Mouse (Mus musculus): Measurements from ENCODE around the gene Msrb2.
A peak's percentile ranks its signal among the peaks of the same experiment; 100 is the strongest.

Msrb2 gene

DNA sequence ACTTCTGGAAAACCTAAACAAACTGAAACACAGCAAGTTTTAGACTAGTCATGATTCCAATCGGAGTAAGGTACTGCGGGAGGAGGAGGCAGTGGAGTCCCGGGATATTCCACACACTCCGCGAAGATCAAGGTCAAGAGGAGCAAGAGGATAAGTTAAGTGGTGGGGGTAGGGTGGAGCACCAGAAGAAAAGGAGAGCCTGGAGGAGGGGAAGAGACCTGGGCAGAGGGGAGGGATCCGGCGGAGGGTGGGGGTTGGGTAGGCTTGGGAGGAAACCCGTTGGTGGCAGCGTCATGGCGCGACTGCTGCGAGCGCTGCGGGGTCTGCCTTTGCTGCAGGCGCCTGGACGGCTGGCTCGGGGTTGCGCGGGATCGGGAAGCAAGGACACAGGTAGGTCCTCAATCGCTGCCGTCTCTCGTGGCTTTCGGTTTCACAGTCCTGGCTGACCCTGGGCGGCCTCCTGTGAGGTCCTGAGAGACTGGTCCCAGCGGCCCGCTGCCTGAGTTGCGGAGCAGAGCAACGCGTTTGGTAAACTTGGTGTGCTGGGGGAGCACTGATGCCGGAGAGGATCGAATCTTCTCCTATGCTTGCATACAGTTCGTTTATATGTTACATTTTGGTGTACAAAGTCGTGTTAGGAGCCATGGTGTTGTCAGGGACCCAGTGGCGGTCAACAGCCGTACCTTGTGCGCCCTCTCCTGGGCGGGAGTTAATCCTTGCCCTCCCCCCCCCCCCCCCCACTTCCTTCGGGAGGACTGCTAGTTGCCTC, at the start of gene Msrb2:
Gene Msrb2, plus strand, starts transcription at position 51 of the 769 bp plus-strand sequence.
- ATAC-seq (ENCODE audit: insufficient number of reproducible peaks, low FRiP score, low TSS enrichment) = peak; percentile 82

DNA sequence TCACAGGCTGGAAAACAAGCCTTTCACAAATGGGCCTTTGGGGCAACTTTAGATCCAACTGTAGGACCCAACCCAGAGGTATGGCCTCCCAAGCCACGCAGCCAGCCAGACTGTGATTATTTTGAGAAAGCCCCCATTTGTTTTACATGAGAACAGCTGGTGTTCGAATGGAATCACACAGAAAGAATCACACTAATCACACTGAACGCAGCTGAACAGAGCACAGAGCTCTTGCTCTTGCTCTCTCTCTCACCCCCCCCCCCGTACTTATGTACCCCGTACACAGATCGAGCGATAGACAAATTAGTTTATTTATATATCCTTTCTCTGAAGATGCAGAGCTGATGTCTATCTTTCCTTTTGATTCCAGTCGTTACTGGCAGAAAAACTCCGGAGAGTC, 48.8 kb upstream of the Msrb2 start:
- no peak for ATAC-seq (ENCODE audit: insufficient number of reproducible peaks, low FRiP score, low TSS enrichment)

DNA sequence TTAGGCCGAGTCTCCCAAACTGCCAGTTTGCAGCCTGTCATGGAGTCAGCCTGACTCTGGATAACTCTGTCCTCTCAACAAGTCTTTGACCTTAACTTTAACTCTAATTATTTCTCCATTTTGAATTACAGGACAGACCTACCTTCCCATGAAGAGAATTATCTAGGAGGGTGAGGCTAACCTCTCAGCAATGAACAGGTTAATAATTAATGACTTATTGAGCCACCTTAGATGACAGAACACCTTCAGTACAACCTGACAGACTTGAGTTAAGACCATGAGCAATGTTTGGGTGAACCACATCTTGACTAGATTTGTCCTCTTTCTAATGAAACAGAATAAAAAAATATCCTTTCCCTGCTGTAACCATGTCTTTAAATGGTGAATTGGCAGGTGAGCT, 44.9 kb upstream of the Msrb2 start:
- ATAC-seq (ENCODE audit: insufficient number of reproducible peaks, low FRiP score, low TSS enrichment) = no peak

DNA sequence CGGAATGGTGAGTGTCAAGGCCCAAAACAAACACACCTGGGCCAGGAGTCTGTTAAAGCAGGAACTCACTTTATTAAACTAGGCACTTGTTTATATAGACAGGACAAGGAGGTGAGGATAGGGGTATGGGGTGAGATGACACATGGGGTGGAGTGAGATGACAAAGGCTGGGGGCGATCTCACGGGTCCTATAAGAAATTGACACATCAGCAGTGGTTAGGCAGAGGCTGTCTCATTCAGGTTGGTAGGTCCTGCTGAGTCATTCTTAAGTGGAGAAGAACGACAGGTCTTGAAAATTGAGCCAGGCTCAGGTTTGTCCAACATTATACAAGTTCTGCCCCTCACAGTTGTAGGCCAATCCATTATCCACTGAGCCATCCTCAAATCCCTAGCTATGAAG, 43.4 kb upstream of the Msrb2 start:
- ATAC-seq (ENCODE audit: insufficient number of reproducible peaks, low FRiP score, low TSS enrichment) = no peak

DNA sequence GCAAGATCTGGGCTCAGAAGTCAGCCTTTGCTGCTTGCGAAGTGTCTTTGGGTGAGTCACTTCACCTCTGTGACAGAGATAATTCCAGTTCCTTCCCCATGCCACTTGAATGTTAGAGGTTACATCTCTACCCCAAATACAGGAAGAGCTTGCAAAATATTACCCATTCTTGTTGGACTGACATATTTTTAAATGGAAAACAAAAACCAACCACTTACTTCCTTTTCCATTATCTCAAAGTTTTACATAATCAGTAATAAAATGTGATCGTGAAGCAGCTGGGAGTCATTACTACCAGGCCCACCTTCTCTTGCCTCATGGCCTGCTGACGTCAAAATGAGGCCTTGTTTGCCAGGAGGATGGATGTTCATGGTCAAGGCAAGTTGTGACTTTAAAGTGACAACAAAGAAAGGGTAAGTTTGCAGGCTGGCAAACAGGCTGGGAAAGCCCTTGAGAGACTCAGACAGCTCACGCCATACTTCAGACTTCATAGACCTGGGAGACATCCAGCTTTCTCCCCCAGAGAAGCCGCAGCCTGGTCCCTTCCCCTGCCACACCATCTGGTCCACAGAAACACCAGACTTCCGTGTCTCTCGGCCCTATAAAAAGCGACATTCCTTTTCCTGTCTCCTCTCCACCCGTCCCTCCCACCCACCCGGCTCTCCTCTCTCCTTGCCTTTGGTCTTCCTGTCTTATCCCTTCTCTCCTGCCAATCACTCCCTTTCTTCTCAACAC, 27.2 kb upstream of the Msrb2 start:
- no peak; the same call in 1 of the 2 replicates for ATAC-seq (ENCODE audit: insufficient number of reproducible peaks, low FRiP score, low TSS enrichment)

DNA sequence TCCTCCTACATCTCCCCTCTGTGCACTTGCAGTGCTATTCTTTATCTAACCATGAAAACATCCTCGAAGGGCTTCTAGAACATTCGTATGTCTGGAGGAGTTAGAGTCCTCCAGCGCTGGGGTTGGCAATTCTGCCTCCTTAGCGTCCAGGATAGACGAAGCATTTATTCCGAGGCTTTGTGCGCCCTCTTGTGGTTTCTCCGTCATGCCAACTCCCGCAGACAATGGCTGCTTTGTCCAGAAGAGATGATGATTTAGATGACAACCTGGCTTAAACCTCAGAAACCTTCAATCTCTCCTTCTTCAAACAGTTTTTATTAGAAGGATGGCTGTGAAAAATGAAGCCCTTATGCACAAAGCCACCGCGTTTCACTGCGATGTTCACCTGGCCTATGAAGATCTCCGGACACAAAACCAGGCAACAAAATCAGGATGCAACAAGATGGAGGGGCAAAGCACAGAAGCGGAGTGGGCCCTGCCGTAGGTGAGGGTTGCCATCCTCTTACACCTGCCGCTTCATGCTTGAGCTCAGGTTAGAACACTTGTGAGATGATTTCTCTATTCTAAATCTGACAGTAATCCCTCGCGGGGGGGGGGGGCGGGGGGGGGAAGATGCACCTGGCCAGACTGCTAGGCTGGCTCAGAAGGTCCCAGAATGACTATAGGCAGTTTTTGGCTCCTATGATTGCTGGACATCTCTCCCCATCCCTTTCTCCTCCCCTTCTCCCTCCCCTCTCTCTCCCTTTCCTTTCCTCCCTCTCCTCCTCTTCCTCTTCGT, 26.4 kb upstream of the Msrb2 start:
- peak; percentile 85 for ATAC-seq (ENCODE audit: insufficient number of reproducible peaks, low FRiP score, low TSS enrichment)

DNA sequence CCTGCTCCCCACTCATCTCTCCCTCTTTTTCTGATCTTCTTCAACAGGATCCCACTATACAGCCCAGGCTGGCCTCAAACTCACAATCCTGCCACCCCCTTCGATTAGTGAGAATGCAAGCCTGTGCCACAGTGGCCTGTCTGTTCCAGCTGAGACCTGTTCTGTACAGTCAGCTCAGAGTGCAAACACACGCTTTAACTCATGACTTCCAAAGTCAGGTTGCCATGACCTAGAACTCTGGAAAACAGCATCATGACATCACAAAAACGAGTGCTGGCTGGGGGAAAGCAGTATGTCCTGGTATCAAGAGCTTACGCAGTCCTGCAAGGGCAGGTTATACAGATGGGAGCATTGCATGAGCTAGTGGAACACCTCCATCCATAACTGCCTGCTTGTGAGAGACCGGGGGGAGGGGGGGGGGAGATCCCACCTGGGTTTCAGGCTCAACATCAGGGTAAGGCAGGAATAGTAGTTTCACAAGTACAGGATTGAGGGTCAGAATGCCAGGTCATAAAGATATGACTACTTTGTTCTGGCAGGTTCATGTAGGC, 25.8 kb upstream of the Msrb2 start:
- no peak for ATAC-seq (ENCODE audit: insufficient number of reproducible peaks, low FRiP score, low TSS enrichment)

DNA sequence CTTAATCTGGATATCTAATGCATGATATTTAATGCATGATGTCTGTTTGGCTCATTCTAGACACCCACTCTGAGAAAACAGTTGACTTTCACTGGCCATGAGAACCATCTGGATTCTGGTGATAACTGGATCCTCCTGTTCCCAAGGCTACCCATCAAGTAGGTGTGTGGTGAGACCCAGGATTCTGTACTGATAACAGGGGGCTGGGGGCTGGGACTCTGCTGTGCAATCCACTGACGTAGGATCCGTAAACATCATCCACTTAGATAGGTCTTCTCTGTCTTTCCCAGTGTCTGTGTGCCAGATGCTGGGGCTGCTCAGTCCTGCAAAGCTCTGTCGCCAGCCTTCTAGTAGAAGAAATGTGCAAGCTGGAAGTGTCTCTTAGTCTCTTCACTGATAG, 22.8 kb upstream of the Msrb2 start:
- no peak for ATAC-seq (ENCODE audit: insufficient number of reproducible peaks, low FRiP score, low TSS enrichment)

DNA sequence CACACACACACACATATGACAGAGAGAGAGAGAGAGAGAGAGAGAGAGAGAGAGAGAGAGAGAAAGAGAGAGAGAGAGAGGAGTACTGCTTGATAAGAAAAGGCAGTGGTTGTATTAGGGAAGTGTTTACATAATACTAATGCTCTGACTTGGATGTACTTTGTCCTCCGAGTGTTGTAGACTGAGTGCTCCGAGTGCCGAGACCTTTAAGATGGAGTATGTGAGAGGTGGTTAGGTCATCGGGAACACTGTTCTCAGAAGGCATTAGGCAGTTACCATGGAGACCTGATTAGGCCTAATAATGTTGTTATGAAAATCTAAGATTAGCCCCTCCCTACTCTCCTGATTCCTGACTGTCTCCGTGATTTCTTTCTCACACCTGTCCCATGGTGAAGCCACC, 21.1 kb upstream of the Msrb2 start:
- no peak for ATAC-seq (ENCODE audit: insufficient number of reproducible peaks, low FRiP score, low TSS enrichment)

DNA sequence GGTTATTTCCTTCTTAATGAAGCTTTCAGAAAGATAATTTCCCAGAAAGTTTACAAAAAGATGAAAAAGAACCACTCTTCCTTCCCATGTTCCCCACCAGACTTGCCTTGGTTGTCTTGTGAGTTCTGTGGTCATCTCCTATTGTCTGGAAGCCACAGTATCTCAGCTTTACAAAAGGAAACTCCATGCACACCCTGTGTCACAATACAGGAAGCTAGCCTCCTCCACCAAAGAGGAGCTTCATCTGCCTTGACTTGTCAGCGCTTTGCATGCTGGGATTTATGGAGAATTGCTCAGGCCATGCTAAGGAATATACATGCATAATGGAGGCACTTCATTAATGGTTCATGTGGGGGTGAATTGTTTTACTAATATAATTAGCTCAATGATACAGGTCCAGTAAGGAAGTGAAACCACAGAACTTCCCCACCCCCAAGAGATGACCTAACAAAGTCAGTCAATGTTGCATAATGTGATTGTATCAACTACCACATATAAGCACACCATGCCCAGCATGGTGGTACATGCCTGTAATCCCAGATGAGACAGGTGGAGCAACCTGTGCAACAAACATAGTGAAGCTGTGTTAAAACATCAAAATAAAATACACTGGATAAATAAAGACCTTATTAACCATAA, 19.5 kb upstream of the Msrb2 start:
- no peak for ATAC-seq (ENCODE audit: insufficient number of reproducible peaks, low FRiP score, low TSS enrichment)

DNA sequence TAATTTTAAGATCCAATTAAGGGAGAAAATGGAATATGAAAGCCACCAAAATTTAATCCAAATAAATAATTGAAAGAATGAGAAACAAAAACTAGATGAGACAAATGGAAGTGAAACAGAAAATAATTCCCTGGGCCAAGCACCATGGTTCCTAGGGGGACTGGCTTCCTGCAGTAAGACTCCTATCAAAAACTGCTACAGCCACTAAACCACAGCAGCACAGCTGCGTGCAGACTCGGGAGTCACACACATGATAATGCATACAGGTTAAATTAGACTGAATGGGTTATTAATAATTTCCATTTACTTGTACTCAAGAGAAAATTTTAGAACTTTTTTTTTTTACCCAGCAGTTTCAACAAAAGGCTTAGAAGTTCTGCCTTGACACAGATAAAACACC, 18.1 kb upstream of the Msrb2 start:
- ATAC-seq (ENCODE audit: insufficient number of reproducible peaks, low FRiP score, low TSS enrichment) = no peak

DNA sequence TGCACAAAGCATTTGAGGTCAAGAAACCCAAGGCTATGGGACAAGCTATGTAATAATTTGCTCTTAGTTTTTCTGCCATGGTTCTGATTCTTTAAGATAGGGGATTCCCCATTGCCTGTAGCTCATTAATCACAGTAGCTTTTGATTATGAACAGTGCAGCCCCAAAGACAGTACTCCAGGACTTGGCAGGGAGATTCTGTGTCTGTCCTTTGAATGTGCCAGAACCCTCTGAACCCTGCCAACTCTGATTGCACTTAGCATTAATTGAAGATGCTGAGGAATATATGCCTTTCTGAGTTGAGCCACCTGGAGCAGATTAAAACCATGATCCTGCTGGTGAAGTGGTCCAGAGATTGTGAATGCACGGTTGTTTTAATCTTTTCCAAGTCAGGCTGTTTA, 8.4 kb upstream of the Msrb2 start:
- no peak for ATAC-seq (ENCODE audit: insufficient number of reproducible peaks, low FRiP score, low TSS enrichment)

DNA sequence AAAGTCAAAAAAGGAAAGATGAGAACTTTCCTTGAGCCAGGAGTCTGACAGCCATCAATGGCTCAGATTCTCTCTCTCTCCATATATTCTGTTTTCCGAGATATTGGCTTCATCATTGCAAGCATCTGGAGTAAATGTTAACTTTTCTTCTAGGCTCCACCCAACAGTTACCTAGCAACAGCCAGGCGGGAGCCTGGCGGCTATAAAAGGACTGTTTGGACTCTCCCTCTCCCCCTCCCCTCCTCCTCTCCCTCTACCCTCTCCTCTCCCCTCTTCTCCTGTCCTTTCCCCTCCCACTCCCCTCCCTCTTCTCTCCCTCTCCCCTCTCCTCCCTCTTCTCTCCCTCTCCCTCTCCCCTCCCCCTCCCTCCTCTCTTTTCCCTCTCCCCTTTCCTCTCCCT, 4.8 kb upstream of the Msrb2 start:
- ATAC-seq (ENCODE audit: insufficient number of reproducible peaks, low FRiP score, low TSS enrichment) = no peak

DNA sequence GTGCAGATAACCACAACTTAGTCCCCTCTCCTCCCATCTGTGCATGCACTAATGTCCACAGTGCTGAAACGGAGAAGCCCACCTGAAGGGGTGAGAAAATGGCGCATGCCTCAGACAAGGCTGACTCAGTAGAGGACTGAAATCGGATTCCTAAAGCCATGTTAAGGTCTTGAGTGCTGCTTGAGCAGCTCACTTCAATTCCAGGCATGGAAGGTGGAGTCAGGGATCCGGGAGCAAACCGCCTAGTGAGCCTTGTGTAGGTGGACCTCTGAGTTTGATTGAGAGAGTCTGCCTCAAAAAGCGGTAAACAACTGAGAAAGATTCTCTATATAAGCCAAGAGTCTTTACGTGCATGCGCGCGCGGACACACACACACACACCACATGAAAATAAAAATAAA, 4.1 kb upstream of the Msrb2 start:
- ATAC-seq (ENCODE audit: insufficient number of reproducible peaks, low FRiP score, low TSS enrichment) = no peak

DNA sequence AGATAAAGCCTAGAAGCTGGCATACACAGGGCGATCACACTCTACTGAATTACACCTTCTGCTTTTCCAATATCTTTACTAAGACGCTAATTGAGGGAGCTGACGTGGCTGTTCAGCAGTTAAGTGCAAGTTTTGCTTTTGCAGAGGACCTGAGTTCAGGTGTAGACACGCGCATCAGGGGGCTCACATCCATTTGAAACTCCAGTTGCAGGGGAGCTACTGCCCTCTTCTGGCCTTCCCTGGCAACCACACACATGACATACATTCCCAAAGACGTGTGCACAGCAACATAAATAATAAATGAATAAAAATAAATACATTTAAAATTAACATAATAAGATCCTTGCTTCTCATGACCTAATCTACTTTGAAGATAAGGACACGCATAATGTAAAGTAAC, 2.5 kb downstream of the Msrb2 start:
- no peak for ATAC-seq (ENCODE audit: insufficient number of reproducible peaks, low FRiP score, low TSS enrichment)

DNA sequence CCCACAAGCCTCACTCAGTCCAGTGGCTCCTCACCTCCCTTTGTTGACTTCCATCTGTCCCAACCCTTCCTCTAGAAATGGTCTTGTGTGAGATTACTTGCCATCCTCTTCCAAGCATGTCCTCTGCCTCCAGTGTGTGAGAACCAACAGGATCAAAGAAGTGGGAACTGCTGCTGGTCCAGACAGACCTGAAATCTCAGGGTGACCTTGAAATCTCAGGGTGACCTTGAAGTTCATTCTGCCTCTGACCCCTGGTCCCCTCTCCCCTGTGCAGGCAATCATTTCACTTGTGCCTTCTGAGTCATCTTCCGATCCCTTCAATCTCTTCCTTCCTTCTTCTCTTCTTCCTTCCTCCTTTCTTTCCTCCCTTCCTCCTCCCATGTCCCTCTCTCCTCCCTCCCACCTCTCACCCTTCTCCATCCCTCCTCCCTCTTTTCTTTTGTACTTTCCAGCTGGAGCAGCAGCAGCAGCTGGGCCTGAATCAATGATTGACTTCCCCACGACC, 9.3 kb downstream of the Msrb2 start:
- ATAC-seq (ENCODE audit: insufficient number of reproducible peaks, low FRiP score, low TSS enrichment) = no peak

DNA sequence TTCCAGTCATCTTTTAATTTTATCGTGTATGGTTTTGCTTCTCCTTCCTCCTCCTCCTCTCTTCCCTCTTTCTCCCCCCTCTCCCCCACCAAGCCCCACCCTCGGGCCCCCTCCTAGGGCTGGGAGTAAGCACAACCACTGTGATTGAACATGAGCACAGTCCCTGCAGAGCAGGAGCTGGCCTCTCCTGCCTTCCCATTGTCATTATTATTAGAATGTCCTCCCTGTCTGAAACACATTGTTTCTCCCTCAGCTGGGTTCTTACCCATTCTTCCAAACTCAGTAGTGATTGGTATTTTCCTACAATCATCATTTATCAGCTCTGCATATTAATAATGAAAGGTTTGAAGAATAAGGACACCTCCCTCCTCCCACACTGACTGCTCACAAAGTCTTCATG, 9.7 kb downstream of the Msrb2 start:
- no peak for ATAC-seq (ENCODE audit: insufficient number of reproducible peaks, low FRiP score, low TSS enrichment)

DNA sequence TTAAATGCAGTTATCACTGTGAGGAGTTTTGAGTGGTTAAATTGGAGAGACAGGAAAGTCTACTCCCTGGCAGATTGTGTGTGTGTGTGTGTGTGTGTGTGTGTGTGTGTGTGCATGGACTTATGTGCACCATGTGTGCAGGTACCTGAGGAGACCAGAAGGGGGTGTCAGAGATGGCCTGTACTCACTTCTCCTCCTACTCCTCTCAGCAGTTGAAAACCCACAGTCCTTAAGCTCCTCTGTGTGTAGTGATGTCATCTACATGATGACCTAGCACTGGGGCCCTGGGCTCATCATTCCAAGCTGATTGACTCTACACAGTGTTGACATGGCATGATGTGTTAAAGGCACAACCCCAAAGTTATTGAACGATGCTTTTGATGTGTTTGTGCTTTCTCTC, 11.0 kb downstream of the Msrb2 start:
- ATAC-seq (ENCODE audit: insufficient number of reproducible peaks, low FRiP score, low TSS enrichment) = no peak

DNA sequence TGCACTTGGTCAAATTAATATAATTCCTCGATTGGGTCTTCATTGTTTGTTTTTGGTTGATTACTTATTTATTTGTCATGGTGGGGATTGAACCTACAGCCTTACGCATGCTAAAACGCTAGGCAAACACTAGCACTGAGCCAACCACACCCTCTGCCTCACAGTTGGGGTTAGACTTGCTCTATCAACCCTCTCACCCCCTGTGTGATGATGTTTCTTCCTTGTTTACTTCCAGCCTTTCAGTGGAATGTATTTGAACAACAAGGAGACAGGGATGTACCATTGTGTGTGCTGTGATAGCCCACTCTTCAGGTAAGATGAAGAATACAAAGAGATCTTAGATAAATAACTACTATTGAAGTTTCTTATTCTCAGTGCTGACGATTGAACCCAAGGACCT, 11.8 kb downstream of the Msrb2 start:
- ATAC-seq (ENCODE audit: insufficient number of reproducible peaks, low FRiP score, low TSS enrichment) = no peak

DNA sequence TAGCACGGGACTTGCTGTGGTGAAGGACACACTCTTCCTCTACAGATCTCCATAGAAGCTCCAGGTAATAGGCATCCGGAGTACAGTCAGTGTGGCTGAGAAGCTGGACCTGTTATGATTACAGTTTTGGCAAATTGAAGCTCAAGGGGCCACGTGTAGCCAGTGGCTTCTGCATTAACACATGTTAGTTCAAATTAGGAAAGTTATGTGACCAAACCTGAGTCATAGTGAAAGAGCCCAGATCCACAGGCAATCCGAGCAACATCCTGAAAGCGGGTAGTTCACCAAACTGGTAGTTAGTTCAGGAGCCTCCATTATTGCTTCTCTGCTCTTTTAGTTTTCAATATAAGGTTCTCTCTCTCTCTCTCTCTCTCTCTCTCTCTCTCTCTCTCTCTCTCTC, 14.5 kb downstream of the Msrb2 start:
- ATAC-seq (ENCODE audit: insufficient number of reproducible peaks, low FRiP score, low TSS enrichment) = no peak
